Mouse (Mus musculus) hindbrain, embryonic 11.5 days (tissue): Measurements from ENCODE around the gene Exoc5. TPM values are rescaled to one million over a fixed set of nuclear protein-coding genes. Genes with fewer than 3 reads are reported as not detected.
"Not testable (repeated sequence)": the region's sequence is repeated elsewhere in the genome, so short reads cannot be mapped to it uniquely, and the experiment has no call there.

Experiments
- ATAC-seq: fragments of 200-750 bp; cut with Nextera tagmentation; 2 replicates; pipeline ENCODE4 v1.8.0; 2017; ENCODE audit warnings: mild to moderate bottlenecking, moderate TSS enrichment, moderate library complexity; ENCODE audit not compliant: low FRiP score
- DNase-seq: peaks from one replicate; pipeline ENCODE4 v3.0.0-alpha.2; 2015; ENCODE audit warnings: low spot score
- H3K27ac ChIP-seq: fragments of 300-500 bp; sonication (generic); 2 replicates; pipeline ENCODE4 v1.5.1; 2014; ENCODE audit warnings: mild to moderate bottlenecking, low read depth, low read length
- H3K27me3 ChIP-seq: fragments of 300-500 bp; sonication (generic); 2 replicates; pipeline ENCODE4 v1.6.1; 2014; ENCODE audit warnings: mild to moderate bottlenecking, low read length, moderate library complexity, mixed read lengths; ENCODE audit not compliant: control insufficient read depth, insufficient read depth
- H3K36me3 ChIP-seq: fragments of 300-500 bp; sonication (generic); 2 replicates; pipeline ENCODE4 v1.6.1; 2014; ENCODE audit warnings: mild to moderate bottlenecking, low read length, moderate library complexity, mixed read lengths; ENCODE audit not compliant: control insufficient read depth, insufficient read depth
- H3K4me1 ChIP-seq: fragments of 300-500 bp; sonication (generic); replicated peaks from 2 replicates; pipeline ENCODE4 v1.6.1; 2014; ENCODE audit warnings: low read length, mixed read lengths; ENCODE audit not compliant: control insufficient read depth, insufficient read depth
- H3K4me2 ChIP-seq: fragments of 300-500 bp; sonication (generic); replicated peaks from 2 replicates; pipeline ENCODE4 v1.6.1; 2014; ENCODE audit warnings: mild to moderate bottlenecking, low read depth, low read length
- H3K4me3 ChIP-seq: fragments of 300-500 bp; sonication (generic); 2 replicates; pipeline ENCODE4 v1.5.1; 2014; ENCODE audit warnings: low read depth, low read length
- H3K9ac ChIP-seq: fragments of 300-500 bp; sonication (generic); 2 replicates; pipeline ENCODE4 v1.6.1; 2014; ENCODE audit warnings: low read depth, low read length
- H3K9me3 ChIP-seq: fragments of 300-500 bp; sonication (generic); 2 replicates; pipeline ENCODE4 v1.6.1; 2016; ENCODE audit warnings: low read length; ENCODE audit not compliant: control insufficient read depth
- WGBS: fragments of 180-500 bp; shearing (Covaris S2); extraction: QIAGEN DNeasy Blood & Tissue Kit; methylation state at CpG from one replicate; pipeline ENCODE4 v1.1.7; 2014; 5-methylcytosine and 5-hydroxymethylcytosine counted together
- polyA plus RNA-seq: library from polyadenylated mRNA; unstranded; fragments of >200 nt; fragmentation: Nextera tagmentation; extraction: Ambion mirVana; gene quantifications from 2 replicates; pipeline ENCODE4 v1.2.1, GENCODE M21; 2014

The Exoc5 gene
- 94.2 and 97.6 TPM in 2 replicates for polyA plus RNA-seq

DNA sequence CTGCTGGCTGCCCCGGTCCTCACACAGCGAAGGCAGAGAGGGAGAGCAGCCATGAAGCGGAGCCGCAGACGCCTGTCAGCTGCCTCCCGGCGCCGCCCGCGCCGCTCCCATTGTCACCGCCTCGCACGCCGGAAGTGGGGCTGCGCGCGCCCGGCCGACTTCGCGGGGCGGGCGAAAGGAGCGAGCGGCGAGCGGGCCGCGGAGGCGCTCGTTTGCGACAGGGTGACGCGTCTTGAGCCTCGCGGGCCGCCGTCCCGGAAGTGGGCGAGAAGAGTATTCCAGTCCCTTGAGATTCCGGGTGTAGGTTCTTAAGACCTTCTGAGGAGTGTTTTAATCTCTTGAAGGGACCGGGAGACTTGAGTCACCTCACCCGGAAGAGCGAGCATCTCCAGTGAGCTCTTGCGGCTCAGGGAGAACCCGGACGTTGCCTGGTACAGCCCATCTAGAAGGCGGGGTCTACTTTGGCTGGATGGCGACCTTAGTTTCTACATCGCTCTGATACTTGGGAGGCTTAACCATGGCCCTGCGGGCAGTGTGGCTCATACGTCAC, at the start of gene Exoc5:
Gene Exoc5 (minus strand): TSS at position 380 of the 550 bp plus-strand sequence.
- H3K27me3 ChIP-seq = no peaks in the 10 kb centered on the region
- peak within 1 kb of the TSS; percentile 95 for H3K4me3 ChIP-seq
- peak within 1 kb of the TSS; percentile 97 for H3K9ac ChIP-seq
- WGBS = under 1% methylated on average over 48 of the region's 53 CpGs
- peak within 1 kb of the TSS; percentile 98 for H3K27ac ChIP-seq
- H3K9me3 ChIP-seq = no peaks in the 10 kb centered on the region
- ATAC-seq (peak; percentile 95), DNase-seq (peak; percentile 97)
- no peaks in the 10 kb centered on the region for H3K4me1 ChIP-seq
- H3K4me2 ChIP-seq = peak within 1 kb of the TSS; percentile 48
- no peaks in the 10 kb centered on the region for H3K36me3 ChIP-seq

DNA sequence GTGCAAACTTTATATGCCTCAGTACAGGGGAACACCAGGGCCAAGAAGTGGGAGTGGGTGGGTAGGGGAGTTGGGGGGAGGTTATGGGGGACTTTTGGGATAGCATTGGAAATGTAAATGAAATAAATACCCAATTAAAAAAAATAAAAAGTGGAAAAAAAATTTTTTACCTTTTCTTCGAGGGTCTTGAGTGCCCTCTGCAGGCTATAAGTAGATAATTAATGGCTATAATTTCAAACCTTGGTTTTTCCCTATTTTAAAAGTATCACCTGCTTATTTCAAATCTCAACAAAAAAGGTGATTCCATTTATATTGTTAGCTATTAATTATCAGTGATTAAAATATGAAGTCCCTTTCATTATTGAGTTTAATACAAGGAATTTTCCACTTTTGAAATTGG, 25.3 kb upstream of the Exoc5 start:
- H3K4me3 ChIP-seq, H3K36me3 ChIP-seq, H3K4me1 ChIP-seq, H3K9me3 ChIP-seq, H3K4me2 ChIP-seq, H3K27ac ChIP-seq, H3K27me3 ChIP-seq, H3K9ac ChIP-seq, ATAC-seq, DNase-seq: not testable (repeated sequence)
- 74% methylated on average over 1 of the region's 1 CpGs for WGBS

DNA sequence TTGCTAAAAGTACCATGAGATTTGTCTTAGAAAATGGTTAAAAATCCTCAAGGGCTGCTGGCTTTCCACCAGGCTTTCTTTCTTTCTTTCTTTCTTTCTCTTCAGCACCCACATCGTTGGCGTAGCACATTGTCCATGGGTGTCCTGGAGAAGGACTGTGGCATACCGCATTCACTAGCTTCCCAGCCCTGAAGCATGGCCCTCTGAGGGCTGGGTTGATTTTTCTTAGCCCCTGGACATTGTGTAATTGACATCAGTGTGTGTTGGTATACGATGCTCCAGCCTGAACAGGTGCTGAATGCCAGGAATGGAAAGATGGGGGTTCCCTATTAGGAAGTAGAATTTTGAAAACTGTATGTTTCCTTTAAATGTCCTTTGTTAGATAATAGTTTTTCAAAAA, 24.8 kb upstream of the Exoc5 start:
- H3K9me3 ChIP-seq = no peaks in the 10 kb centered on the region
- DNase-seq = no peak
- no peak overlapping the region for H3K9ac ChIP-seq
- no peaks in the 10 kb centered on the region for H3K27me3 ChIP-seq
- H3K4me1 ChIP-seq = no peaks in the 10 kb centered on the region
- H3K4me2 ChIP-seq = no peak overlapping the region
- no peak overlapping the region for H3K27ac ChIP-seq
- no peak for ATAC-seq
- no peaks in the 10 kb centered on the region for H3K36me3 ChIP-seq
- 91% methylated on average over 4 of the region's 4 CpGs for WGBS
- H3K4me3 ChIP-seq = no peak overlapping the region

DNA sequence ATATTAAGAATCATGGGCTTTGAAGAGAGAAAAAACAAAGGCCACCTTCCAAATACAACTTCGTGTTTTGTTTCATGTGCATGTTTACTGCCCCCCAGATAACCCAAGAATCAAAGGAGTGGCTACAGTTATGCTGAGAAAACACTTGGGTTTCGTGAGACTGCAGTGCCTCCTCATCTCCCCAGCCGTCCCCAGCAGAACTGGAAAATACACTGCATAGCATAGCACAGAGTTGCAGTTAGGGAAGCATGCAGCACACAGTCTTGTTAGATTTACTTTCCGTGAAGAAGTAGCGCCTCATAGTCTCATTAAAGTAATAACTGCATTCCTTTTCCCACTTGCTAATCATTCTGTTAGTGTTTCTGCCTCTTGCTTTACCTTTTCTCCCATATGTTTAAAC, 23.6 kb upstream of the Exoc5 start:
- no peak for ATAC-seq

DNA sequence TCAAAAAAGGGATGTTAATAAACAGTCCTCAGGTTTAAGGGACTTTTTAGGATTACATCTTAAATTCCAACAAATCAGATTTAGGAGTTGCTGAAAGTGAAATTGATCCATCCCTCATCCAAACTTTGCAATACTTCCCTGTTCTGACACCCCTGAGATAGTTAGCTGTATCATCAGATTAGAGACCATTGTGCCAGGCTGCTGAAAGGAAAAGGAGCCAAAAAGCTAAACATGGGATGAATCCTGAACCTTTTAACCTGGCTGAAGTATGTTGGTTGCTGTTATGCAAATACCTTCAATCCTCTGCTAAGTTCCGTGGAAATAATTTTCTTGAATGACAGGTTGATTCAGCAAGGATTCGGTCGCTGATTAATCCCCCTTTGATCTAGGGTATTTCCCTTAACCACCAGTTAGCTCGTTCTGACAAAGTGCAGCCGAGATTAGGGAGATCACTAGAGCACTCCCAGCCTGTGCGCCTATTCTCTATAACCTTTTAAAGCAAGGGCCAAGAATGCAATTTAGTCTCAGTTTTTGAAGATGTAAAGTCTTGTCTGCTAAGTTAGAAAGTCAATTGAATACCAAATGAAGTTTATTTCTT, 23.1 kb upstream of the Exoc5 start:
- 25% methylated on average over 6 of the region's 6 CpGs for WGBS
- ATAC-seq (no peak), DNase-seq (no peak)
- Histone ChIP-seq H3K4me3 (no peak overlapping the region), H3K4me1 (no peaks in the 10 kb centered on the region), H3K27ac (no peak overlapping the region), H3K4me2 (no peak overlapping the region), H3K36me3 (no peaks in the 10 kb centered on the region), H3K9ac (no peak overlapping the region), H3K9me3 (no peaks in the 10 kb centered on the region), H3K27me3 (no peaks in the 10 kb centered on the region)

More for the DNA sequence above, 23.6 kb upstream of the Exoc5 start:
- no peaks in the 10 kb centered on the region for H3K36me3 ChIP-seq
- H3K4me1 ChIP-seq = no peaks in the 10 kb centered on the region
- no peak overlapping the region for H3K4me3 ChIP-seq
- no peak overlapping the region for H3K9ac ChIP-seq
- DNase-seq = no peak
- WGBS = 60% methylated on average over 5 of the region's 5 CpGs
- H3K9me3 ChIP-seq = no peaks in the 10 kb centered on the region
- H3K27me3 ChIP-seq = no peaks in the 10 kb centered on the region
- H3K4me2 ChIP-seq = no peak overlapping the region
- no peak overlapping the region for H3K27ac ChIP-seq

DNA sequence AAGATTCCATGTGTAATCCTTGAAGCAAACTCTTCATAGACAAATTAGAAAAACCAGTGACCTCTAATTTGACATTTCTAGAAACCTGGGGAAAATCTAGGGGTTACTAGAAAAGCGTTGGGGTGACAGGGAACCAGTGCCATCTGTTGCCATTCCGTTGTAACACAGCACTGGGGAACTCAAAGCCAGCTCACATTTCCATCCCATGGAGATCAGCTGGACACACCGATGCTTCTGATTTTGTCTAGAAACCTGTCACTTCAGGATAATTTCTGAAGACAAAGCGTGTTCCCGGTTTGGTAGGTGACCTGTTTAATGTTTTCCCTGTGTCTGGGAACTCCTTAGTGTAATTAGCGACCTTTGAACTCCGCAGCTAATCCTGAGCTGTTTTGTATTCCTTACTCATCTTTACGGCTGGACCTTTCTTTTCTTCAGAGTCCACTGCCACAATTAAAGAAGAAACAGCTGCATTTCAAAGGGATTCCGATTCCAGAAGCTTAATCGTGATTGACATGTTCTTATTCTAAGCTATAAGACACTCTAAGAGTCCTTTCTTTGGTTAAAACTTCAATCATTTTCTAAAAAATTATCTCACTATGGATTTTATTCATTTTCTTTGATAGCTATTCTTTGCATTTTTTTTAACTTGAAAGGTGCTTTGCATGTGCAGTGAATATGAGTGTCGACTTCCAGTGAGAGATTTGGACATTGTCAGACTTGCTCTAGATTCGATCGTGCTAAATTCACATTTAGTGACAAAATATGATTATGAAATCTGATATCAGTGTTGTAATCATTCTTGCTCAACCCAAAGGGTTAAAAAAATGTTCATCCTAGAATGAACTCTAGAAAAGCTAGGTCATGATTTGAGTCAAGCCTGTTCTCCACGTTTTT, 21.9 kb upstream of the Exoc5 start:
- 60% methylated on average over 14 of the region's 14 CpGs for WGBS
- no peak overlapping the region for H3K4me2 ChIP-seq
- ATAC-seq = no peak
- H3K27ac ChIP-seq = no peak overlapping the region
- H3K9ac ChIP-seq = no peak overlapping the region
- H3K27me3 ChIP-seq = no peaks in the 10 kb centered on the region
- H3K4me1 ChIP-seq = no peaks in the 10 kb centered on the region
- H3K9me3 ChIP-seq = no peaks in the 10 kb centered on the region
- no peaks in the 10 kb centered on the region for H3K36me3 ChIP-seq
- no peak for DNase-seq
- H3K4me3 ChIP-seq = no peak overlapping the region

DNA sequence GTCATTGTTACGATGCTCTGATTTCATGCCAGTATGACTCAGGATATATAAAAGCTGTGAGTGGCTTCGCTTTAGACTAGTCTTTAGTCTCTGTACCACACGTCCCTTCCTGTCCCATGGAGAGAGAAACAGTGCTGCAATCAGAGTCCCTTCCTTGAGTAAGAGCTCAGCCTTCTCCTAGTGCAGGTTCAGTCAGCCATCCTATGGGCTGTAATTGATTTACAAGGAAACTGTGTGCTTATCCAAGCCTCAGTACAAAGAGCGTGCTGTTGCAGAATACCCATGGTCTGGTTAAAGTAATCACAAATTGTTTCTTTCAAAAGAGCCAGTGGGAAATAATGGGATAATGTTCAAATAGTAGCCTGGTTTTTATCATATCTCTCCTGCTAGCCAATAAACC, 20.1 kb upstream of the Exoc5 start:
- H3K9me3 ChIP-seq = no peaks in the 10 kb centered on the region
- H3K9ac ChIP-seq = no peak overlapping the region
- DNase-seq = no peak
- WGBS = 89% methylated on average over 4 of the region's 4 CpGs
- H3K27ac ChIP-seq = no peak overlapping the region
- ATAC-seq = no peak
- H3K36me3 ChIP-seq = no peaks in the 10 kb centered on the region
- H3K4me1 ChIP-seq = no peaks in the 10 kb centered on the region
- H3K4me2 ChIP-seq = no peak overlapping the region
- no peaks in the 10 kb centered on the region for H3K27me3 ChIP-seq
- H3K4me3 ChIP-seq = no peak overlapping the region

DNA sequence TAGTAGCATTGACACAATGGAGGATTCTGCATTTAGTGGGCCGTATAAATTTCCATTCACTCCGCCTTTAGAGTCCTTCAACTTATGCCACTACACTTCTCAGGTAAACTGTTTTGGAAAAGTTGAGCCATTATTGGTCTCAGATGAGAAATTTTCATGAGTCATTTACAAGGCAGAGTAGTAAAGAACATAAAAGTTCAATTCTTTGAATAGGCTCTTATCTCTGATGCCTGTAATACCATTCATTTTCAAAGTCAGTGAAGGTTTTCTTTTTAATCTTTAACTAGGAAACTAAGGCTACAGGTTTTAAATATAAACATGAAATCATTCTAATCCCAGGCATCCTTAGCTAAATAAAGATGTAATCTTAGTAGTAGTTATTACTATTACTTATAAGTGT, 12.4 kb upstream of the Exoc5 start:
- no peaks in the 10 kb centered on the region for H3K27me3 ChIP-seq
- no peak overlapping the region for H3K4me3 ChIP-seq
- no peaks in the 10 kb centered on the region for H3K9me3 ChIP-seq
- no peak overlapping the region for H3K4me2 ChIP-seq
- no peaks in the 10 kb centered on the region for H3K36me3 ChIP-seq
- ATAC-seq = no peak
- H3K9ac ChIP-seq = no peak overlapping the region
- no peak for DNase-seq
- no peak overlapping the region for H3K27ac ChIP-seq
- no peaks in the 10 kb centered on the region for H3K4me1 ChIP-seq
- WGBS = 97% methylated on average over 2 of the region's 2 CpGs
